Mouse (Mus musculus) kidney, embryonic 15.5 days (tissue): ENCODE results near the gene Ak7. TPM values are rescaled to one million over a fixed set of nuclear protein-coding genes. Genes with fewer than 3 reads are reported as not detected.

ENCODE experiments used
- ATAC-seq: fragments of 200-750 bp; cut with Nextera tagmentation; replicated peaks from 2 replicates; pipeline ENCODE4 v1.8.0; 2017; ENCODE audit warnings: moderate TSS enrichment; ENCODE audit not compliant: low FRiP score
- H3K27ac ChIP-seq: fragments of 300-500 bp; sonication (generic); 2 replicates; pipeline ENCODE4 v1.5.1; 2015; ENCODE audit warnings: mild to moderate bottlenecking, inconsistent platforms
- H3K27me3 ChIP-seq: fragments of 300-500 bp; sonication (generic); 2 replicates; pipeline ENCODE4 v1.6.1; 2015; ENCODE audit warnings: inconsistent platforms
- H3K36me3 ChIP-seq: fragments of 300-500 bp; sonication (generic); 2 replicates; pipeline ENCODE4 v1.6.1; 2015; ENCODE audit warnings: inconsistent platforms
- H3K4me1 ChIP-seq: fragments of 300-500 bp; sonication (generic); 2 replicates; pipeline ENCODE4 v1.6.1; 2015; ENCODE audit warnings: inconsistent platforms
- H3K4me2 ChIP-seq: fragments of 300-500 bp; sonication (generic); 2 replicates; pipeline ENCODE4 v1.6.1; 2015; ENCODE audit warnings: moderate library complexity, mild to moderate bottlenecking, inconsistent platforms
- H3K4me3 ChIP-seq: fragments of 300-500 bp; sonication (generic); replicated peaks from 2 replicates; pipeline ENCODE4 v1.5.1; 2015; ENCODE audit warnings: mild to moderate bottlenecking, inconsistent platforms
- H3K9ac ChIP-seq: fragments of 300-500 bp; sonication (generic); 2 replicates; pipeline ENCODE4 v1.6.1; 2015; ENCODE audit warnings: mild to moderate bottlenecking, inconsistent platforms
- H3K9me3 ChIP-seq: fragments of 300-500 bp; sonication (generic); replicated peaks from 2 replicates; pipeline ENCODE4 v1.6.1; 2016; ENCODE audit warnings: inconsistent platforms
- WGBS: fragments of 180-500 bp; shearing (Covaris S2); methylation state at CpG from one replicate; pipeline ENCODE4 v1.1.7; 2015; ENCODE audit warnings: mixed read lengths; 5-methylcytosine and 5-hydroxymethylcytosine counted together
- polyA plus RNA-seq: library from polyadenylated mRNA; unstranded; fragments of >200 nt; fragmentation: Nextera tagmentation; extraction: Ambion mirVana; gene quantifications from 2 replicates; pipeline ENCODE4 v1.2.1, GENCODE M21; 2015

Gene Ak7
- polyA plus RNA-seq, result 0.62 and 0.68 TPM in 2 replicates

GRCm38 (mm10) chr12:105705799-105706487 is at the start of gene Ak7:
Ak7 (plus strand) TSS chr12:105705976.
- peak within 1 kb of the TSS; percentile 20 for H3K4me3 ChIP-seq
- H3K36me3 ChIP-seq, result peaks cover 12% of the 10 kb centered on the region
- WGBS, result 11% methylated on average over 22 of the region's 22 CpGs
- H3K4me2 ChIP-seq, result peak within 1 kb of the TSS; percentile 54
- H3K9ac ChIP-seq, result no peak within 1 kb of the TSS
- peak; percentile 98 for ATAC-seq
- H3K4me1 ChIP-seq, result peaks cover 9% of the 10 kb centered on the region
- no peak within 1 kb of the TSS for H3K27ac ChIP-seq
- H3K27me3 ChIP-seq, result no peaks in the 10 kb centered on the region
- no peaks in the 10 kb centered on the region for H3K9me3 ChIP-seq

GRCm38 (mm10) chr12:105676274-105676673 is 29.5 kb upstream of the Ak7 start:
- Histone ChIP-seq H3K9me3 (no peaks in the 10 kb centered on the region), H3K36me3 (peaks cover 43% of the 10 kb centered on the region), H3K4me3 (no peak overlapping the region), H3K27me3 (no peaks in the 10 kb centered on the region), H3K27ac (no peak overlapping the region), H3K4me2 (no peak overlapping the region), H3K9ac (no peak overlapping the region), H3K4me1 (no peaks in the 10 kb centered on the region)
- WGBS, result 94% methylated on average over 8 of the region's 8 CpGs
- no peak for ATAC-seq

GRCm38 (mm10) chr12:105678211-105678610 is 27.6 kb upstream of the Ak7 start:
- Histone ChIP-seq H3K4me1 (peaks cover 11% of the 10 kb centered on the region), H3K27me3 (no peaks in the 10 kb centered on the region), H3K36me3 (peaks cover 30% of the 10 kb centered on the region), H3K27ac (no peak overlapping the region), H3K4me3 (no peak overlapping the region), H3K4me2 (no peak overlapping the region), H3K9ac (no peak overlapping the region), H3K9me3 (no peaks in the 10 kb centered on the region)
- ATAC-seq, result no peak
- WGBS, result 89% methylated on average over 7 of the region's 7 CpGs

- WGBS, result 88% methylated on average over 3 of the region's 3 CpGs
- ATAC-seq, result no peak
- H3K4me2 ChIP-seq, result no peak overlapping the region
- peaks cover 25% of the 10 kb centered on the region for H3K36me3 ChIP-seq
- no peaks in the 10 kb centered on the region for H3K27me3 ChIP-seq
- H3K4me3 ChIP-seq, result no peak overlapping the region
- H3K9me3 ChIP-seq, result no peaks in the 10 kb centered on the region
- H3K27ac ChIP-seq, result no peak overlapping the region
- H3K4me1 ChIP-seq, result peaks cover 16% of the 10 kb centered on the region
- no peak overlapping the region for H3K9ac ChIP-seq
These were observed 27.0 kb upstream of the Ak7 start for GRCm38 (mm10) chr12:105678762-105679161.

GRCm38 (mm10) chr12:105683933-105684901 is 21.6 kb upstream of the Ak7 start, which contains the start of gene Gskip:
Gskip (plus strand) TSS chr12:105684829.
- peak; percentile 38 for ATAC-seq
- Histone ChIP-seq H3K36me3 (peaks cover 3% of the 10 kb centered on the region), H3K9me3 (no peaks in the 10 kb centered on the region), H3K4me2 (peak within 1 kb of the TSS; percentile 87), H3K4me3 (peak within 1 kb of the TSS; percentile 97), H3K27me3 (no peaks in the 10 kb centered on the region), H3K9ac (peak within 1 kb of the TSS; percentile 89), H3K27ac (peak within 1 kb of the TSS; percentile 93), H3K4me1 (peaks cover 31% of the 10 kb centered on the region)
- under 1% methylated on average over 41 of the region's 41 CpGs for WGBS

GRCm38 (mm10) chr12:105685001-105685691 is 20.6 kb upstream of the Ak7 start, which contains the start of gene Atg2b:
Atg2b (minus strand) TSS chr12:105685211.
- 1% methylated on average over 60 of the region's 73 CpGs for WGBS
- Histone ChIP-seq H3K4me2 (peak within 1 kb of the TSS; percentile 87), H3K36me3 (peaks cover 12% of the 10 kb centered on the region), H3K9ac (peak within 1 kb of the TSS; percentile 89), H3K27ac (peak within 1 kb of the TSS; percentile 93), H3K4me1 (peaks cover 31% of the 10 kb centered on the region), H3K27me3 (no peaks in the 10 kb centered on the region), H3K9me3 (no peaks in the 10 kb centered on the region), H3K4me3 (peak within 1 kb of the TSS; percentile 97)
- peak; percentile 93 for ATAC-seq

GRCm38 (mm10) chr12:105686791-105687190 is 19.0 kb upstream of the Ak7 start:
- Histone ChIP-seq H3K27me3 (no peaks in the 10 kb centered on the region), H3K4me2 (0 out of 2 replicates have a peak overlapping the region, but pooled peaks have one; percentile 87), H3K4me3 (no peak overlapping the region), H3K9me3 (no peaks in the 10 kb centered on the region), H3K27ac (no peak overlapping the region), H3K4me1 (peaks cover 31% of the 10 kb centered on the region), H3K9ac (no peak overlapping the region), H3K36me3 (peaks cover 26% of the 10 kb centered on the region)
- WGBS, result 90% methylated on average over 3 of the region's 3 CpGs
- ATAC-seq, result no peak

- ATAC-seq, result no peak
- 89% methylated on average over 4 of the region's 4 CpGs for WGBS
These were observed 18.4 kb upstream of the Ak7 start for GRCm38 (mm10) chr12:105687416-105687815.

GRCm38 (mm10) chr12:105688546-105688945 is 17.2 kb upstream of the Ak7 start:
- Histone ChIP-seq H3K4me1 (peaks cover 17% of the 10 kb centered on the region), H3K9me3 (no peaks in the 10 kb centered on the region), H3K27me3 (no peaks in the 10 kb centered on the region), H3K4me3 (no peak overlapping the region), H3K27ac (no peak overlapping the region), H3K36me3 (peaks cover 42% of the 10 kb centered on the region), H3K9ac (no peak overlapping the region), H3K4me2 (no peak overlapping the region)
- 83% methylated on average over 3 of the region's 4 CpGs for WGBS
- no peak for ATAC-seq

More at GRCm38 (mm10) chr12:105687416-105687815, 18.4 kb upstream of the Ak7 start:
- H3K36me3 ChIP-seq, result peaks cover 32% of the 10 kb centered on the region
- peaks cover 26% of the 10 kb centered on the region for H3K4me1 ChIP-seq
- no peak overlapping the region for H3K4me3 ChIP-seq
- no peak overlapping the region for H3K4me2 ChIP-seq
- no peak overlapping the region for H3K27ac ChIP-seq
- no peak overlapping the region for H3K9ac ChIP-seq
- H3K9me3 ChIP-seq, result no peaks in the 10 kb centered on the region
- no peaks in the 10 kb centered on the region for H3K27me3 ChIP-seq

- Histone ChIP-seq H3K27ac (no peak overlapping the region), H3K36me3 (peaks cover 50% of the 10 kb centered on the region), H3K9ac (no peak overlapping the region), H3K4me3 (no peak overlapping the region), H3K4me2 (no peak overlapping the region), H3K4me1 (peaks cover 12% of the 10 kb centered on the region), H3K9me3 (no peaks in the 10 kb centered on the region), H3K27me3 (no peaks in the 10 kb centered on the region)
- no peak for ATAC-seq
- WGBS, result 87% methylated on average over 13 of the region's 13 CpGs
These were observed 16.3 kb upstream of the Ak7 start for GRCm38 (mm10) chr12:105689435-105689834.

GRCm38 (mm10) chr12:105694021-105694420 is 11.8 kb upstream of the Ak7 start:
- 96% methylated on average over 2 of the region's 2 CpGs for WGBS
- no peaks in the 10 kb centered on the region for H3K27me3 ChIP-seq
- no peak for ATAC-seq
- no peak overlapping the region for H3K9ac ChIP-seq
- no peaks in the 10 kb centered on the region for H3K4me1 ChIP-seq
- no peak overlapping the region for H3K4me2 ChIP-seq
- no peak overlapping the region for H3K27ac ChIP-seq
- no peak overlapping the region for H3K4me3 ChIP-seq
- peaks cover 49% of the 10 kb centered on the region for H3K36me3 ChIP-seq
- H3K9me3 ChIP-seq, result no peaks in the 10 kb centered on the region
